Mouse (Mus musculus) forebrain, embryonic 16.5 days (tissue): ENCODE measurements around the gene Gm20820. TPM values are rescaled to one million over a fixed set of nuclear protein-coding genes. Genes with fewer than 3 reads are reported as not detected.
"Not testable (repeated sequence)": the region's sequence is repeated elsewhere in the genome, so short reads cannot be mapped to it uniquely, and the experiment has no call there.

Source experiments
- ATAC-seq: fragments of 200-750 bp; cut with Nextera tagmentation; 2 replicates; pipeline ENCODE4 v1.8.0; 2017; ENCODE audit warnings: mild to moderate bottlenecking, moderate library complexity
- H3K27ac ChIP-seq: fragments of 300-500 bp; sonication (generic); 2 replicates; pipeline ENCODE4 v1.5.1; 2014; ENCODE audit warnings: low read length, control low read depth
- H3K27me3 ChIP-seq: fragments of 300-500 bp; sonication (generic); replicated peaks from 2 replicates; pipeline ENCODE4 v1.6.1; 2014; ENCODE audit warnings: low read length; ENCODE audit not compliant: control insufficient read depth, insufficient read depth
- H3K36me3 ChIP-seq: fragments of 300-500 bp; sonication (generic); 2 replicates; pipeline ENCODE4 v1.6.1; 2014; ENCODE audit not compliant: control insufficient read depth, insufficient read depth
- H3K4me1 ChIP-seq: fragments of 300-500 bp; sonication (generic); replicated peaks from 2 replicates; pipeline ENCODE4 v1.6.1; 2014; ENCODE audit warnings: low read length; ENCODE audit not compliant: control insufficient read depth, insufficient read depth
- H3K4me2 ChIP-seq: fragments of 300-500 bp; sonication (generic); 2 replicates; pipeline ENCODE4 v1.6.1; 2014; ENCODE audit warnings: mild to moderate bottlenecking, low read length, control low read depth
- H3K4me3 ChIP-seq: fragments of 300-500 bp; sonication (generic); replicated peaks from 2 replicates; pipeline ENCODE4 v1.5.1; 2014; ENCODE audit warnings: mild to moderate bottlenecking, low read length, control low read depth
- H3K9ac ChIP-seq: fragments of 300-500 bp; sonication (generic); replicated peaks from 2 replicates; pipeline ENCODE4 v1.6.1; 2014; ENCODE audit warnings: low read depth, low read length, control low read depth
- H3K9me3 ChIP-seq: fragments of 300-500 bp; sonication (generic); 2 replicates; pipeline ENCODE4 v1.6.1; 2016; ENCODE audit warnings: low read length; ENCODE audit not compliant: control insufficient read depth
- WGBS: fragments of 180-500 bp; shearing (Covaris S2); extraction: QIAGEN DNeasy Blood & Tissue Kit; methylation state at CpG from one replicate; pipeline ENCODE4 v1.1.7; 2014; 5-methylcytosine and 5-hydroxymethylcytosine counted together
- polyA plus RNA-seq: library from polyadenylated mRNA; unstranded; fragments of >200 nt; fragmentation: Nextera tagmentation; extraction: Ambion mirVana; gene quantifications from 2 replicates; pipeline ENCODE4 v1.2.1, GENCODE M21; 2015

Gene Gm20820
- polyA plus RNA-seq = not detected in 2 replicates

- H3K4me3 ChIP-seq = not testable (repeated sequence)
- no CpG with 5 or more reads among the region's 6 CpGs for WGBS
Observed at GRCm38 (mm10) chrY:86061472-86061871, at the start of gene Gm20820. TSS of gene Gm20820 (plus strand) at chrY:86061772.

More at GRCm38 (mm10) chrY:86061472-86061871, at the start of gene Gm20820:
- H3K4me1 ChIP-seq, H3K9me3 ChIP-seq, H3K36me3 ChIP-seq, ATAC-seq, H3K27ac ChIP-seq, H3K4me2 ChIP-seq, H3K27me3 ChIP-seq, H3K9ac ChIP-seq: not testable (repeated sequence)
